Mouse (Mus musculus): ENCODE measurements around the gene Milr1.

- TF ChIP-seq EP300 (IDR thresholded peaks at IDR 0.05; ENCODE audit: low read depth) (no peak), CTCF (IDR thresholded peaks at IDR 0.05; ENCODE audit: low read depth) (no peak)
Observed at GRCm38 (mm10) chr11:106709227-106709985, 41.6 kb upstream of the Milr1 start.
